11 mouse cellular contexts compared by ENCODE assay signal in the genomic region with DNA sequence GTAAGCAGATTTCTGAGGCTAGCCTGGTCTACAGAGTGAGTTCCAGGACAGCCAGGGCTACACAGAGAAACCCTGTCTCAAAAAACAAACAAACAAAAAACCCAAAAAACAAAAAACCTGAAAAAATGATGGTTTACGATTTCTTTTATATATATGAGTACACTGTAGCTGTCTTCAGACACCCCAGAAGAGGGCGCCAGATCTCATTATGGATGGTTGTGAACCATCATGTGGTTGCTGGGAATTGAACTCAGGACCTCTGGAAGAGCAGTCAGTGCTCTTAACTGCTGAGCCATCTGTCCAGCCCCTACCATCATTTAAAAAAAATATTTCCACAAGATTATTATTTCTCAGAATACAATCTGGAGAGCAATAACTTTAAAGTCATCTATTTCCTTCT. TPM values are rescaled to one million over a fixed set of nuclear protein-coding genes. Genes with fewer than 3 reads are reported as not detected.
A peak's percentile ranks its signal among the peaks of the same experiment; 100 is the strongest.
DNase-seq lines count a peak whose midpoint lies in the region; ATAC-seq and TF ChIP-seq lines count a peak whose summit lies in the region.
"Not testable (repeated sequence)": the region's sequence is repeated elsewhere in the genome, so short reads cannot be mapped to it uniquely, and the experiment has no call there.
"Had no signal": no experiment of that assay in that cellular context is flagged by ENCODE, and none has a peak within 500 bp of the region (broad histone marks: within the 10 kb centered on the region; RNA-seq: fewer than 3 reads in every experiment).

No protein-coding gene starts in this region.

- H3K9ac ChIP-seq in forebrain, embryonic 13.5 days; liver, embryonic 14.5 days (replicated peaks); midbrain, embryonic 12.5 days (replicated peaks); stomach, postnatal 0 days (ENCODE audit: low read length): not testable (repeated sequence)

- H3K4me3 ChIP-seq in brown adipose tissue, adult 24 weeks (ENCODE audit: insufficient read depth, low read depth, low read length), result peak overlapping the region; percentile 70; the same call in 1 of the 2 replicates
- 0 out of 2 replicates have a peak overlapping the region, but pooled peaks have one; percentile 72 for H3K4me3 ChIP-seq in forebrain, embryonic 13.5 days
- H3K4me3 ChIP-seq in hindbrain, embryonic 10.5 days, result peak overlapping the region; percentile 68; the same call in 1 of the 2 replicates
- H3K4me3 ChIP-seq in left cerebral cortex, adult 2 months; liver, embryonic 14.5 days (ENCODE audit: insufficient read depth in 1 of 2, low read depth in 2 of 2, low read length in 2 of 2); stomach, postnatal 0 days (ENCODE audit: low read depth, low read length): not testable (repeated sequence)
- H3K4me3 ChIP-seq in midbrain, embryonic 12.5 days, result peak overlapping the region; percentile 68; the same call in 1 of the 2 replicates

- not testable (repeated sequence) for DNase-seq in hindbrain, embryonic 10.5 days (ENCODE audit: low spot score); left cerebral cortex, adult 2 months (ENCODE audit: extremely low spot score in 1 of 2, low spot score in 2 of 2); liver, embryonic 14.5 days (ENCODE audit: low read depth in 3 of 3, low spot score in 3 of 3); stomach, postnatal 0 days (ENCODE audit: low spot score)

- not testable (repeated sequence) for H3K27ac ChIP-seq in brown adipose tissue, adult 24 weeks (replicated peaks; ENCODE audit: low read depth, low read length); forebrain, embryonic 13.5 days; hindbrain, embryonic 10.5 days; left cerebral cortex, adult 2 months; liver, embryonic 14.5 days; midbrain, embryonic 12.5 days (replicated peaks); stomach, postnatal 0 days (replicated peaks)

- H3K36me3 ChIP-seq in forebrain, embryonic 13.5 days (ENCODE audit: poor library complexity, severe bottlenecking), result peaks cover 28% of the 10 kb centered on the region
- peaks cover 43% of the 10 kb centered on the region for H3K36me3 ChIP-seq in hindbrain, embryonic 10.5 days
- not testable (repeated sequence) for H3K36me3 ChIP-seq in liver, embryonic 14.5 days (replicated peaks; ENCODE audit: control insufficient read depth, insufficient read depth, low read depth); stomach, postnatal 0 days (ENCODE audit: control insufficient read depth, insufficient read depth, low read length)
- H3K36me3 ChIP-seq in midbrain, embryonic 12.5 days, result peaks cover 23% of the 10 kb centered on the region

- not testable (repeated sequence) for TF ChIP-seq EP300 in liver, embryonic 14.5 days (IDR thresholded peaks at IDR 0.05; ENCODE audit: low read depth); stomach, postnatal 0 days (optimal IDR thresholded peaks at IDR 0.05)

- TF ChIP-seq CTCF in left cerebral cortex, adult 2 months (IDR thresholded peaks at IDR 0.05), result peak; percentile 42
- peak; percentile 33 for TF ChIP-seq CTCF in liver, embryonic 14.5 days (IDR thresholded peaks at IDR 0.05; ENCODE audit: low read depth)
- TF ChIP-seq CTCF in stomach, postnatal 0 days (IDR thresholded peaks at IDR 0.05; ENCODE audit: low read depth), result peak; percentile 50

- H3K9me3 ChIP-seq in forebrain, embryonic 13.5 days (replicated peaks); hindbrain, embryonic 10.5 days; liver, embryonic 14.5 days (ENCODE audit: control insufficient read depth, low read length); midbrain, embryonic 12.5 days; stomach, postnatal 0 days (ENCODE audit: control insufficient read depth, low read length): not testable (repeated sequence)

- intact Hi-C loops in left cerebral cortex, adult 2 months (cut with DNase I), result not testable (repeated sequence)

- not testable (repeated sequence) for H3K4me1 ChIP-seq in brown adipose tissue, adult 24 weeks (ENCODE audit: control insufficient read depth, insufficient read depth, insufficient read length, low read length); stomach, postnatal 0 days (replicated peaks; ENCODE audit: control insufficient read depth, insufficient read depth)
- peaks cover 24% of the 10 kb centered on the region for H3K4me1 ChIP-seq in forebrain, embryonic 13.5 days
- peaks cover 20% of the 10 kb centered on the region for H3K4me1 ChIP-seq in hindbrain, embryonic 10.5 days (replicated peaks)
- H3K4me1 ChIP-seq in liver, embryonic 14.5 days (replicated peaks; ENCODE audit: control insufficient read depth in 2 of 2, insufficient read depth in 2 of 2, low read length in 1 of 2), result peaks cover 10 to 18% of the 10 kb centered on the region in 2 experiments
- H3K4me1 ChIP-seq in midbrain, embryonic 12.5 days, result peaks cover 16% of the 10 kb centered on the region

- H3K27me3 ChIP-seq in forebrain, embryonic 13.5 days; hindbrain, embryonic 10.5 days (ENCODE audit: insufficient read depth, poor library complexity, severe bottlenecking); liver, embryonic 14.5 days (ENCODE audit: control insufficient read depth, insufficient read depth, low read length); midbrain, embryonic 12.5 days; stomach, postnatal 0 days (ENCODE audit: control insufficient read depth, insufficient read depth, low read length): not testable (repeated sequence)

- not testable (repeated sequence) for ATAC-seq in forebrain, embryonic 13.5 days; liver, embryonic 14.5 days (ENCODE audit: insufficient read depth); midbrain, embryonic 12.5 days (ENCODE audit: low FRiP score, low read depth); stomach, postnatal 0 days (ENCODE audit: low FRiP score, low TSS enrichment)

- H3K4me2 ChIP-seq in forebrain, embryonic 13.5 days, result peak overlapping the region; percentile 89; the same call in 1 of the 2 replicates
- H3K4me2 ChIP-seq in liver, embryonic 14.5 days (ENCODE audit: low read depth); midbrain, embryonic 12.5 days (replicated peaks); stomach, postnatal 0 days (replicated peaks; ENCODE audit: low read depth): not testable (repeated sequence)

- WGBS in forebrain, embryonic 13.5 days, result 89% methylated on average over 2 of the region's 2 CpGs
- WGBS in hindbrain, embryonic 10.5 days, result 79% methylated on average over 2 of the region's 2 CpGs
- 72% methylated on average over 2 of the region's 2 CpGs for WGBS in liver, embryonic 14.5 days (ENCODE audit: insufficient replicate concordance)
- 86% methylated on average over 2 of the region's 2 CpGs for WGBS in midbrain, embryonic 12.5 days
- WGBS in stomach, postnatal 0 days, result 88% methylated on average over 2 of the region's 2 CpGs

RNA-seq across cellular contexts. Expression of a gene that starts 1.4 kb away (rescaled TPM):
- polyA plus RNA-seq in brown adipose tissue, adult 24 weeks (2012; ENCODE audit: insufficient read depth, insufficient read length, missing spikeins), result 34.7 and 62.1 TPM in 2 replicates
- polyA plus RNA-seq in forebrain, embryonic 13.5 days (2015; fragmentation: Nextera tagmentation; extraction: Ambion mirVana), result 99.5 and 106 TPM in 2 replicates
- 79.2 and 94.1 TPM in 2 replicates for polyA plus RNA-seq in hindbrain, embryonic 10.5 days (2016; fragmentation: Nextera tagmentation; extraction: Ambion mirVana)
- total RNA-seq in left cerebral cortex, adult 2 months (2021), result 10 to 100 TPM; 45.6 to 49.7 TPM
- polyA plus RNA-seq in liver, embryonic 14.5 days (2012; rRNA removed), result 22.4 and 33.1 TPM in 2 replicates
- polyA plus RNA-seq in liver, embryonic 14.5 days (2014; fragmentation: Nextera tagmentation; extraction: Ambion mirVana), result 23.1 and 24.8 TPM in 2 replicates
- 86.7 and 94.8 TPM in 2 replicates for polyA plus RNA-seq in midbrain, embryonic 12.5 days (2016; fragmentation: Nextera tagmentation; extraction: Ambion mirVana)
- polyA plus RNA-seq in stomach, postnatal 0 days (2015; fragmentation: Nextera tagmentation; extraction: Ambion mirVana), result 39.5 and 42.9 TPM in 2 replicates

RNA-seq across cellular contexts. Expression of a gene that starts 1.5 kb away (rescaled TPM):
- 7.3 and 7.6 TPM in 2 replicates for polyA plus RNA-seq in brown adipose tissue, adult 24 weeks (2012; ENCODE audit: insufficient read depth, insufficient read length, missing spikeins)
- 29.6 and 30.8 TPM in 2 replicates for polyA plus RNA-seq in forebrain, embryonic 13.5 days (2015; fragmentation: Nextera tagmentation; extraction: Ambion mirVana)
- 13.4 and 17.2 TPM in 2 replicates for polyA plus RNA-seq in hindbrain, embryonic 10.5 days (2016; fragmentation: Nextera tagmentation; extraction: Ambion mirVana)
- 10 to 100 TPM; 13.5 to 16.1 TPM for total RNA-seq in left cerebral cortex, adult 2 months (2021)
- polyA plus RNA-seq in liver, embryonic 14.5 days (2012; rRNA removed), result 2.9 and 3.9 TPM in 2 replicates
- polyA plus RNA-seq in liver, embryonic 14.5 days (2014; fragmentation: Nextera tagmentation; extraction: Ambion mirVana), result 4.8 and 5.2 TPM in 2 replicates
- polyA plus RNA-seq in midbrain, embryonic 12.5 days (2016; fragmentation: Nextera tagmentation; extraction: Ambion mirVana), result 22.5 and 24.4 TPM in 2 replicates
- 9.6 and 10.1 TPM in 2 replicates for polyA plus RNA-seq in stomach, postnatal 0 days (2015; fragmentation: Nextera tagmentation; extraction: Ambion mirVana)

RNA-seq across cellular contexts. Expression of a gene that starts 8.1 kb away (rescaled TPM):
- polyA plus RNA-seq in brown adipose tissue, adult 24 weeks (2012; ENCODE audit: insufficient read depth, insufficient read length, missing spikeins), result 7.3 and 12.4 TPM in 2 replicates
- polyA plus RNA-seq in forebrain, embryonic 13.5 days (2015; fragmentation: Nextera tagmentation; extraction: Ambion mirVana), result 0.72 and 0.81 TPM in 2 replicates
- 0.95 and 1.3 TPM in 2 replicates for polyA plus RNA-seq in hindbrain, embryonic 10.5 days (2016; fragmentation: Nextera tagmentation; extraction: Ambion mirVana)
- total RNA-seq in left cerebral cortex, adult 2 months (2021), result under 1 TPM in 1 of 2 experiments, not detected in 1; 0.82 TPM
- 0.11 and 0.32 TPM in 2 replicates for polyA plus RNA-seq in liver, embryonic 14.5 days (2012; rRNA removed)
- polyA plus RNA-seq in liver, embryonic 14.5 days (2014; fragmentation: Nextera tagmentation; extraction: Ambion mirVana), result 0.15 and 0.23 TPM in 2 replicates
- polyA plus RNA-seq in midbrain, embryonic 12.5 days (2016; fragmentation: Nextera tagmentation; extraction: Ambion mirVana), result 0.84 and 0.89 TPM in 2 replicates
- polyA plus RNA-seq in stomach, postnatal 0 days (2015; fragmentation: Nextera tagmentation; extraction: Ambion mirVana), result 0.70 and 1.0 TPM in 2 replicates
- total RNA-seq: adrenal gland, postnatal 14 days; hematopoietic stem cell, adult 5-6 weeks had no signal
- polyA plus RNA-seq: liver, adult 2 months; macrophage had no signal

RNA-seq across cellular contexts. Expression of a gene that starts 9.8 kb away (rescaled TPM):
- 2.7 and 2.8 TPM in 2 replicates for polyA plus RNA-seq in brown adipose tissue, adult 24 weeks (2012; ENCODE audit: insufficient read depth, insufficient read length, missing spikeins)
- 1.1 and 1.2 TPM in 2 replicates for polyA plus RNA-seq in forebrain, embryonic 13.5 days (2015; fragmentation: Nextera tagmentation; extraction: Ambion mirVana)
- 2.1 and 2.9 TPM in 2 replicates for polyA plus RNA-seq in hindbrain, embryonic 10.5 days (2016; fragmentation: Nextera tagmentation; extraction: Ambion mirVana)
- 1 to 10 TPM; 2.5 to 2.6 TPM for total RNA-seq in left cerebral cortex, adult 2 months (2021)
- polyA plus RNA-seq in liver, embryonic 14.5 days (2012; rRNA removed), result 4.8 and 4.9 TPM in 2 replicates
- polyA plus RNA-seq in liver, embryonic 14.5 days (2014; fragmentation: Nextera tagmentation; extraction: Ambion mirVana), result 5.7 and 6.1 TPM in 2 replicates
- polyA plus RNA-seq in midbrain, embryonic 12.5 days (2016; fragmentation: Nextera tagmentation; extraction: Ambion mirVana), result 2.5 and 3.3 TPM in 2 replicates
- 5.0 and 5.3 TPM in 2 replicates for polyA plus RNA-seq in stomach, postnatal 0 days (2015; fragmentation: Nextera tagmentation; extraction: Ambion mirVana)

RNA-seq across cellular contexts. Expression of a gene that starts 21.6 kb away (rescaled TPM):
- 18.8 and 26.2 TPM in 2 replicates for polyA plus RNA-seq in brown adipose tissue, adult 24 weeks (2012; ENCODE audit: insufficient read depth, insufficient read length, missing spikeins)
- polyA plus RNA-seq in forebrain, embryonic 13.5 days (2015; fragmentation: Nextera tagmentation; extraction: Ambion mirVana), result 266 and 271 TPM in 2 replicates
- polyA plus RNA-seq in hindbrain, embryonic 10.5 days (2016; fragmentation: Nextera tagmentation; extraction: Ambion mirVana), result 274 and 303 TPM in 2 replicates
- 10 to 100 TPM; 42.1 to 43.1 TPM for total RNA-seq in left cerebral cortex, adult 2 months (2021)
- 19.7 and 23.4 TPM in 2 replicates for polyA plus RNA-seq in liver, embryonic 14.5 days (2012; rRNA removed)
- 29.6 and 31.4 TPM in 2 replicates for polyA plus RNA-seq in liver, embryonic 14.5 days (2014; fragmentation: Nextera tagmentation; extraction: Ambion mirVana)
- polyA plus RNA-seq in midbrain, embryonic 12.5 days (2016; fragmentation: Nextera tagmentation; extraction: Ambion mirVana), result 250 and 251 TPM in 2 replicates
- polyA plus RNA-seq in stomach, postnatal 0 days (2015; fragmentation: Nextera tagmentation; extraction: Ambion mirVana), result 60.8 and 65.9 TPM in 2 replicates
